Mouse (Mus musculus) hindbrain, postnatal 0 days (tissue): ENCODE measurements around the gene Gdf5. TPM values are rescaled to one million over a fixed set of nuclear protein-coding genes. Genes with fewer than 3 reads are reported as not detected.
A peak's percentile ranks its signal among the peaks of the same experiment; 100 is the strongest.

Source experiments
- ATAC-seq: fragments of 200-750 bp; cut with Nextera tagmentation; 2 replicates; pipeline ENCODE4 v1.8.0; 2017; ENCODE audit warnings: mild to moderate bottlenecking, moderate TSS enrichment, moderate library complexity
- DNase-seq: peaks from one replicate; pipeline ENCODE4 v3.0.0-alpha.2; 2015; ENCODE audit warnings: low spot score
- H3K27ac ChIP-seq: fragments of 300-500 bp; sonication (generic); 2 replicates; pipeline ENCODE4 v1.5.1; 2014; ENCODE audit warnings: mild to moderate bottlenecking
- H3K27me3 ChIP-seq: fragments of 300-500 bp; sonication (generic); 2 replicates; pipeline ENCODE4 v1.6.1; 2014; ENCODE audit warnings: low read length, mixed read lengths; ENCODE audit not compliant: insufficient read depth
- H3K36me3 ChIP-seq: fragments of 300-500 bp; sonication (generic); 2 replicates; pipeline ENCODE4 v1.6.1; 2014; ENCODE audit warnings: low read length, mixed read lengths; ENCODE audit not compliant: insufficient read depth
- H3K4me1 ChIP-seq: fragments of 300-500 bp; sonication (generic); 2 replicates; pipeline ENCODE4 v1.6.1; 2014; ENCODE audit warnings: antibody characterized with exemption, low read length, mixed read lengths; ENCODE audit not compliant: insufficient read depth
- H3K4me2 ChIP-seq: fragments of 300-500 bp; sonication (generic); 2 replicates; pipeline ENCODE4 v1.6.1; 2014; ENCODE audit warnings: low read depth, mild to moderate bottlenecking, low read length, moderate library complexity, mixed read lengths
- H3K4me3 ChIP-seq: fragments of 300-500 bp; sonication (generic); 2 replicates; pipeline ENCODE4 v1.5.1; 2014; ENCODE audit warnings: low read length
- H3K9ac ChIP-seq: fragments of 300-500 bp; sonication (generic); replicated peaks from 2 replicates; pipeline ENCODE4 v1.6.1; 2014; ENCODE audit warnings: mild to moderate bottlenecking, low read length, moderate library complexity, mixed read lengths
- H3K9me3 ChIP-seq: fragments of 300-500 bp; sonication (generic); 2 replicates; pipeline ENCODE4 v1.6.1; 2016; ENCODE audit warnings: low read length, mixed read lengths
- CTCF ChIP-seq: IDR thresholded peaks from 2 replicates; pipeline ENCODE4 v1.5.1; 2016; ENCODE audit warnings: antibody characterized with exemption, control low read depth, low read depth
- WGBS: fragments of 180-500 bp; shearing (Covaris S2); extraction: QIAGEN DNeasy Blood & Tissue Kit; methylation state at CpG from one replicate; pipeline ENCODE4 v1.1.7; 2014; 5-methylcytosine and 5-hydroxymethylcytosine counted together
- polyA plus RNA-seq: library from polyadenylated mRNA; unstranded; fragments of >200 nt; fragmentation: Nextera tagmentation; extraction: Ambion mirVana; gene quantifications from 2 replicates; pipeline ENCODE4 v1.2.1, GENCODE M21; 2015
- total RNA-seq: library from RNA; depleted of rRNA; stranded (reverse); fragments of >200 nt; gene quantifications from 2 replicates; pipeline ENCODE4 v1.2.3, GENCODE M21; 2014; rRNA removed

Gene Gdf5
- total and polyA plus RNA-seq, 2 experiments from 2014 or later = 1.3 to 3.4 TPM

DNA sequence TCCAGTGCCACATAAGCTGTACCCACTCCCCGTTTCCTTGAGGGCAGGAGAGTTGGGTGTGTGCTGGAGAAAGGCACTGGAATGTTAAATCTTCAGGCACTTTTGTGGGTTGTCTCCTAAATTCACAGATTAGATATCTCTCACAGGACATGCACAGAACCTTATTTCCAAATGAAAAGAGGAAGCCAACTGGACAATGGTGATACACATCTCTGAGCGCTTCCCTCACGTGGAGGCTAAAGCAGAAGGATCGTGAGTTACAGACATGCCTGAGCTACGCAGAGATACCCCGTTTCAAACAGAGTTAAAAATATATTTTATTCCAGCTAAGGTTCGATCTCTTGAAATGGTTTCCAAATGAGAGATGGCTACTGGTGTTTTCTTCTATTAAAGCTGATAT lies 22.0 kb downstream of the Gdf5 start:
- TF ChIP-seq CTCF = no peak
- Histone ChIP-seq H3K9ac (no peak overlapping the region), H3K4me1 (no peaks in the 10 kb centered on the region), H3K27me3 (no peaks in the 10 kb centered on the region), H3K27ac (no peak overlapping the region), H3K9me3 (no peaks in the 10 kb centered on the region), H3K36me3 (0 out of 2 replicates have a peak, but pooled peaks cover 6% of the 10 kb centered on the region), H3K4me2 (no peak overlapping the region), H3K4me3 (no peak overlapping the region)
- no peak for ATAC-seq
- 98% methylated on average over 7 of the region's 7 CpGs for WGBS
- DNase-seq = no peak

DNA sequence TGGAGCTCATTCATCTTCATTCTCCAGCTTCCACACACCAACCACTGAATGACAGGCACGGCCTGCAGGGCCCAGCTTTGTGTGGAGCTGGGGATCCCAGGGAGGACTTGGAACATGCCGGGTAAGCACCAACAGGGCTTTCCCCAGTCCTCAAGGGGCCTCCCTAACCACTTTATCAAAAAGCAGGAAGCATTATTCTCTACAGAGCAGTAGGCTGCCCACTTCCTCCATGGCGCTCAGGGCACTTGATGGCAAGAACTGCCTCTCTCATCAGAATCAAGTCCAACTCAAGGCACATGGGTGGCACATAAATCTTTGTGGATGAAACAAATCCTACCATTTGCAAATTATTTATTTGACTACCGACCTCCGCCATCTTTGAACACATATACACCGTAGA lies 30.5 kb downstream of the Gdf5 start:
- Histone ChIP-seq H3K27me3 (no peaks in the 10 kb centered on the region), H3K4me1 (no peaks in the 10 kb centered on the region), H3K27ac (no peak overlapping the region), H3K9ac (no peak overlapping the region), H3K4me3 (no peak overlapping the region), H3K36me3 (peaks cover 35% of the 10 kb centered on the region), H3K4me2 (no peak overlapping the region), H3K9me3 (no peaks in the 10 kb centered on the region)
- TF ChIP-seq CTCF = no peak
- DNase-seq (no peak), ATAC-seq (no peak)
- 91% methylated on average over 6 of the region's 6 CpGs for WGBS

DNA sequence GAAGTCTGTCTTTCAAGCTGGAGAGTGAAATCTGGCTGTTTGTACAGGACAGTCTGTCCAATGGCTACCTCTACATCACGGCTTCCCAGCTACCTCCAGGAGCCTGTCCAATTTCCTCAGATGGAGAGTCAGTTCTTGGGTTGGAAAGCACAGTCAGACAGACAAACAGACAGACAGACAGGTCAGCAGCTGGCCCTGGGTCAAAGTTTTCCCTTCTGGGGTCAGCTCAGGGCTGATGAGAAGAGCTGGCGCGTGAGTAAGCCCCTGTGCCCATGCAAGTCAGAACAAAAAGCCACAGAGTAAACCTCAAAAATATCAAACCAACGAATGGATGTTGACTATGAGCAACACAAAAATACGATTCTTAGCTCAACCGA lies 41.5 kb downstream of the Gdf5 start:
- ATAC-seq (no peak), DNase-seq (no peak)
- Histone ChIP-seq H3K4me1 (no peaks in the 10 kb centered on the region), H3K9ac (no peak overlapping the region), H3K4me3 (no peak overlapping the region), H3K4me2 (no peak overlapping the region), H3K27me3 (no peaks in the 10 kb centered on the region), H3K27ac (no peak overlapping the region), H3K36me3 (peaks cover 20% of the 10 kb centered on the region), H3K9me3 (no peaks in the 10 kb centered on the region)
- 90% methylated on average over 6 of the region's 6 CpGs for WGBS
- TF ChIP-seq CTCF = no peak

DNA sequence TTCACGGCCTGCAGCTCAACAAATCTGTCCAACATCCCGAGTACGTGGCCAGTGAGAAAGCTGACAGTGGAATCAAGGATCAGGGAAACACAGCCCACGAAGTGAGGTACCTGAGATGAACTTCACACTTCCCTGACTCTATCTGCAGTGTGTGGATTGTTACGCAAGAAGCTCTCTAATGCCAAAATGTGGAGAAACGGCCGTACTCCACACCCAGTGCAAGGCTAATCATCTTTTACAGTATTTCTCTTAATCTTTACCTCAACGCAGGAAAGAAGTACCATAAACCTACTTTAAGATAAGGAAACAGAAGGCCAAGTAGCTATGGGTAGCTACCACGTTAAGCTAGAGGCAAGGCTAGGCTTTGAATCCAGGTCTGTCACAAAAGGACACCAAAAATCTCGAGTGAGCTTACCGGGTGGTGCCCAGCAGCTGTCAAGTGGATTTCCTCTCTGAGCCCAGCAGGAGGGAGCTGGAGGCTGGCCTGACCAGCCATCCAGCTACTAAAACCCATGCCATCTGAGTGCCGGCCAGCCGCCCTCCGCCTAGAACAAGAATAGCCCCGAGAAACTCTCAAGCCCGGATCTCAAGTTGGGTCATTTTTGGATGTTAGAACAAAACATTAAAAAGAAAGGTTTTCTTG lies 42.1 kb downstream of the Gdf5 start:
- ATAC-seq = no peak
- peak; percentile 53 for DNase-seq
- H3K4me1 ChIP-seq = no peaks in the 10 kb centered on the region

DNA sequence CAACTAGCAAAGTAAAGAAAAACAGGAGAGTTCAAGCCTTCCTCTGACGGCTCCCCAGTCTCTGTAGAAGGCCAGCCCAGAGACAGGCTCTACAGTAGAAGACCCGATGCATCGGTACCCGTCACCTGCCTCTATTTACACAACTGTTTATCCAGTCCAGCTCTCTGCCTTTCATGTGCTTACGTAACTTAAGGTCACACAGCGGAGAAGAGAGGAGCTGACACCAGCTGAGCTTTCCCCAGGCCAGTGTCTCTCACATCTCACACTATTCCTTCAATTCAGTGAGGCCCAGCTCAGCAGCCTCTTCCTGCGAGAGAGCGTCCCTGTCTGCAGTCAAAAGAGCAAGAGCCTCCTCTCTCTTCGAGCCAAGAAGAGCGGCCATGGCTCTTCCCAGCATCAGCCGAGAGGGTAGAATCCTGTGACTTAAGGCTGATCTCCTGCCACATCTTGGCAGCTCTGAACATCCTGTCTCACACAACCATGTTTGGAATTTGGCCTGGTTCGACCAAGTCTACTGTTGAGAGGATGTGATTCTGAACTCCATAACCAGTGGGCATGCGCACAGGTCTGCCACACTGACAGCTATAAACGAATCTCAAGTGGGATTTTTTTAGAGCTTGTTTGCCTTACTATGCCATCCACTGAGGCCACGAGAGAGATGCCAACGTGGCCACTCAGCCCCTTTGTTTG lies 50.0 kb downstream of the Gdf5 start:
- no peak for TF ChIP-seq CTCF
- WGBS = 87% methylated on average over 16 of the region's 16 CpGs

More for the DNA sequence above, 42.1 kb downstream of the Gdf5 start:
- Histone ChIP-seq H3K27me3 (no peaks in the 10 kb centered on the region), H3K9ac (no peak overlapping the region), H3K36me3 (peaks cover 20% of the 10 kb centered on the region), H3K4me3 (no peak overlapping the region), H3K9me3 (no peaks in the 10 kb centered on the region), H3K4me2 (no peak overlapping the region), H3K27ac (no peak overlapping the region)
- no peak for TF ChIP-seq CTCF
- WGBS = 66% methylated on average over 16 of the region's 16 CpGs

DNA sequence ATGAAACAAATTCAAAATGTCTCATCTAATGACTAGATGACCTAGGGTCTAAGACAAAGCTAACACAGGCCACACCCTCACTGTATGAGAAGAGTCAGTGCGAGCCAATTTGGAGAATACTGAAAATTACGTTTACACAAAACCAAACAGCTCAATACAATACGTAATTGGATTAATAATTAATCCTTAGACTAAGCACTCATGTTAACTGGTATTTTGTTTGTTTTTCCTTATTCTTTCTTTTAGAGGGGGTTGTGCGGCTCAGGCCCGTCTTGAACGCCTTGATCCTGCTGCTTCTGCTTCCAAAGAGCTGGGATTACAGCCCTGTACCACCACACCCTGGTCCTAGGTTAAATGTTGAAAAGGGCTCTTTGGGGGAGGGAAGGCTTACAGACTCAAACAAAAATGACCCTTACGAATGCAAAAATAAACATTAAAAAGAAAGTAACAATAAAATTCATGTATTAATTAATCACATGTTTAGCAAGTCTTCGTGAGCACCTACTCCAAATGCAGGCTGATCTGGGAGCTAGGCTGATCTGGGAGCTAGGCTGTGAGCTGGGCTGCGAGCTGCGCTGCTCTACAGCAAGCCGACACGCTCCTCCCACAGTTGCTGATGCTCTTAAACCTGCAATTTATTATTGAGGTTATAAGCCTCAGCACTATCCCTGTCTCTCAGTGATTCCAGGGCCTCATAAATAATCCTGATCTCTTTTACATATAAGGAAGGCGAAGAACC lies 50.7 kb downstream of the Gdf5 start:
- peaks cover 5% of the 10 kb centered on the region; the same call in 1 of the 2 replicates for H3K36me3 ChIP-seq
- H3K4me1 ChIP-seq = no peaks in the 10 kb centered on the region
- no peak overlapping the region for H3K9ac ChIP-seq
- H3K27ac ChIP-seq = no peak overlapping the region
- DNase-seq = no peak
- TF ChIP-seq CTCF = no peak
- H3K4me2 ChIP-seq = no peak overlapping the region
- no peaks in the 10 kb centered on the region for H3K9me3 ChIP-seq
- H3K4me3 ChIP-seq = no peak overlapping the region
- H3K27me3 ChIP-seq = no peaks in the 10 kb centered on the region
- 90% methylated on average over 13 of the region's 13 CpGs for WGBS
- no peak for ATAC-seq

More for the DNA sequence above, 50.0 kb downstream of the Gdf5 start:
- Histone ChIP-seq H3K36me3 (peaks cover 12% of the 10 kb centered on the region; the same call in 1 of the 2 replicates), H3K4me2 (no peak overlapping the region), H3K9ac (no peak overlapping the region), H3K4me3 (no peak overlapping the region), H3K9me3 (no peaks in the 10 kb centered on the region), H3K4me1 (no peaks in the 10 kb centered on the region), H3K27ac (no peak overlapping the region), H3K27me3 (no peaks in the 10 kb centered on the region)
- no peak for DNase-seq
- no peak for ATAC-seq

Other genes with a start within 250 kb of the Gdf5 start
- gene Edem2, start 215.9 kb downstream of the Gdf5 start, total RNA-seq = 32.0 and 40.7 TPM in 2 replicates
- gene Edem2, start 215.9 kb downstream of the Gdf5 start, polyA plus RNA-seq = 27.9 and 35.2 TPM in 2 replicates
- not detected in 2 replicates for gene Gm17581, start 209.5 kb downstream of the Gdf5 start, total RNA-seq
- gene Gm17581, start 209.5 kb downstream of the Gdf5 start, polyA plus RNA-seq = not detected in 2 replicates
- gene Procr, start 194.2 kb downstream of the Gdf5 start, total RNA-seq = 1.1 and 1.4 TPM in 2 replicates
- 1.6 and 2.6 TPM in 2 replicates for gene Procr, start 194.2 kb downstream of the Gdf5 start, polyA plus RNA-seq
- 161 and 179 TPM in 2 replicates for gene Mmp24, start 170.0 kb downstream of the Gdf5 start, total RNA-seq
- gene Mmp24, start 170.0 kb downstream of the Gdf5 start, polyA plus RNA-seq = 12.2 and 12.4 TPM in 2 replicates
- 31.9 and 35.4 TPM in 2 replicates for gene BC029722, start 125.9 kb downstream of the Gdf5 start, total RNA-seq
- 52.2 and 53.4 TPM in 2 replicates for gene BC029722, start 125.9 kb downstream of the Gdf5 start, polyA plus RNA-seq
- gene Eif6, start 118.4 kb downstream of the Gdf5 start, total RNA-seq = 105 and 110 TPM in 2 replicates
- 138 and 144 TPM in 2 replicates for gene Eif6, start 118.4 kb downstream of the Gdf5 start, polyA plus RNA-seq
- not detected in 2 replicates for gene Fam83c, start 110.5 kb downstream of the Gdf5 start, total RNA-seq
- gene Fam83c, start 110.5 kb downstream of the Gdf5 start, polyA plus RNA-seq = 0.10 and 0.15 TPM in 2 replicates
- 38.0 and 39.4 TPM in 2 replicates for gene Uqcc1, start 15.1 kb downstream of the Gdf5 start, total RNA-seq
- gene Uqcc1, start 15.1 kb downstream of the Gdf5 start, polyA plus RNA-seq = 55.6 and 61.4 TPM in 2 replicates
- gene Gm15557, start 4.6 kb downstream of the Gdf5 start, total RNA-seq = not detected in 2 replicates
- gene Gm15557, start 4.6 kb downstream of the Gdf5 start, polyA plus RNA-seq = not detected in 2 replicates
- 20.8 and 24.9 TPM in 2 replicates for gene Cep250, start 11.1 kb upstream of the Gdf5 start, total RNA-seq
- gene Cep250, start 11.1 kb upstream of the Gdf5 start, polyA plus RNA-seq = 11.9 and 13.1 TPM in 2 replicates
- 0.50 and 1.3 TPM in 2 replicates for gene 6430550D23Rik, start 62.6 kb upstream of the Gdf5 start, total RNA-seq
- gene 6430550D23Rik, start 62.6 kb upstream of the Gdf5 start, polyA plus RNA-seq = 0.97 and 1.4 TPM in 2 replicates
- gene Ergic3, start 62.7 kb upstream of the Gdf5 start, total RNA-seq = 288 and 352 TPM in 2 replicates
- 430 and 472 TPM in 2 replicates for gene Ergic3, start 62.7 kb upstream of the Gdf5 start, polyA plus RNA-seq
- not detected in 2 replicates for gene Fer1l4, start 107.6 kb upstream of the Gdf5 start, total RNA-seq
- gene Fer1l4, start 107.6 kb upstream of the Gdf5 start, polyA plus RNA-seq = 0.15 TPM in 1 of 2 replicates, not detected in the other
- gene Spag4, start 119.8 kb upstream of the Gdf5 start, total RNA-seq = 7.9 and 18.5 TPM in 2 replicates
- 8.3 and 8.7 TPM in 2 replicates for gene Spag4, start 119.8 kb upstream of the Gdf5 start, polyA plus RNA-seq
- 49.8 and 65.0 TPM in 2 replicates for gene Cpne1, start 166.6 kb upstream of the Gdf5 start, total RNA-seq
- 12.8 and 16.4 TPM in 2 replicates for gene Cpne1, start 166.6 kb upstream of the Gdf5 start, polyA plus RNA-seq
- gene Rbm12, start 166.6 kb upstream of the Gdf5 start, total RNA-seq = 27.1 and 33.9 TPM in 2 replicates
- gene Rbm12, start 166.6 kb upstream of the Gdf5 start, polyA plus RNA-seq = 15.5 and 16.9 TPM in 2 replicates
- 46.0 and 82.1 TPM in 2 replicates for gene Gm28036, start 181.7 kb upstream of the Gdf5 start, total RNA-seq
- gene Gm28036, start 181.7 kb upstream of the Gdf5 start, polyA plus RNA-seq = 10.6 and 12.0 TPM in 2 replicates
- gene Romo1, start 198.7 kb upstream of the Gdf5 start, total RNA-seq = 113 and 152 TPM in 2 replicates
- gene Romo1, start 198.7 kb upstream of the Gdf5 start, polyA plus RNA-seq = 604 and 613 TPM in 2 replicates
- gene Nfs1, start 198.8 kb upstream of the Gdf5 start, total RNA-seq = 42.2 and 49.2 TPM in 2 replicates
- 37.5 and 39.2 TPM in 2 replicates for gene Nfs1, start 198.8 kb upstream of the Gdf5 start, polyA plus RNA-seq
- gene Rbm39, start 234.9 kb upstream of the Gdf5 start, total RNA-seq = 250 and 341 TPM in 2 replicates
- 448 and 480 TPM in 2 replicates for gene Rbm39, start 234.9 kb upstream of the Gdf5 start, polyA plus RNA-seq